Mouse (Mus musculus): ENCODE measurements at regions not wholly inside any gene's neighbourhood (a gene's known extent, or its start where the extent isn't known, plus 50 kb on each side); places are given as distances from the start of the nearest gene placed in this dataset.

GRCm38 (mm10) chr8:77774551-77775335 is 50.5 kb upstream of the Ednra start:
- H3K9ac ChIP-seq (ENCODE audit: low read depth, poor library complexity, severe bottlenecking) = no peak overlapping the region
- H3K4me3 ChIP-seq (ENCODE audit: low read depth, low read length) = no peak overlapping the region
- H3K4me1 ChIP-seq (ENCODE audit: control insufficient read depth, insufficient read depth, low read length) = no peaks in the 10 kb centered on the region
- TF ChIP-seq CTCF (IDR thresholded peaks at IDR 0.05; ENCODE audit: low read depth, low read length) (no peak), EP300 (IDR thresholded peaks at IDR 0.05; ENCODE audit: insufficient read depth, low read depth, low read length) (no peak), POLR2A (IDR thresholded peaks at IDR 0.05; ENCODE audit: insufficient read depth, low read length) (no peak)
- H3K9me3 ChIP-seq (replicated peaks; ENCODE audit: control insufficient read depth, insufficient read depth, low read length, poor library complexity, severe bottlenecking) = no peaks in the 10 kb centered on the region
- peaks cover 1% of the 10 kb centered on the region; the same call in 1 of the 2 replicates for H3K27me3 ChIP-seq (ENCODE audit: control insufficient read depth, insufficient read depth, low read length, poor library complexity, severe bottlenecking)
- no peaks in the 10 kb centered on the region for H3K36me3 ChIP-seq (ENCODE audit: control insufficient read depth, insufficient read depth, low read length, poor library complexity, severe bottlenecking)
- no peak overlapping the region for H3K27ac ChIP-seq (ENCODE audit: insufficient read depth, low read length)

- H3K4me1 ChIP-seq (ENCODE audit: control insufficient read depth, insufficient read depth, low read length) = no peaks in the 10 kb centered on the region
- no peak overlapping the region for H3K9ac ChIP-seq (ENCODE audit: low read depth, poor library complexity, severe bottlenecking)
- H3K36me3 ChIP-seq (ENCODE audit: control insufficient read depth, insufficient read depth, low read length, poor library complexity, severe bottlenecking) = no peaks in the 10 kb centered on the region
- TF ChIP-seq CTCF (IDR thresholded peaks at IDR 0.05; ENCODE audit: low read depth, low read length) = no peak
- no peak for TF ChIP-seq EP300 (IDR thresholded peaks at IDR 0.05; ENCODE audit: insufficient read depth, low read depth, low read length)
- no peak for TF ChIP-seq POLR2A (IDR thresholded peaks at IDR 0.05; ENCODE audit: insufficient read depth, low read length)
- no peaks in the 10 kb centered on the region for H3K9me3 ChIP-seq (replicated peaks; ENCODE audit: control insufficient read depth, insufficient read depth, low read length, poor library complexity, severe bottlenecking)
- peaks cover 1% of the 10 kb centered on the region; the same call in 1 of the 2 replicates for H3K27me3 ChIP-seq (ENCODE audit: control insufficient read depth, insufficient read depth, low read length, poor library complexity, severe bottlenecking)
- no peak overlapping the region for H3K27ac ChIP-seq (ENCODE audit: insufficient read depth, low read length)
- no peak overlapping the region for H3K4me3 ChIP-seq (ENCODE audit: low read depth, low read length)
Measured at GRCm38 (mm10) chr8:77775526-77775925, 51.3 kb upstream of the Ednra start.

GRCm38 (mm10) chr8:77777597-77777996 is 53.3 kb upstream of the Ednra start:
- no peaks in the 10 kb centered on the region for H3K9me3 ChIP-seq (replicated peaks; ENCODE audit: control insufficient read depth, insufficient read depth, low read length, poor library complexity, severe bottlenecking)
- H3K9ac ChIP-seq (ENCODE audit: low read depth, poor library complexity, severe bottlenecking) = no peak overlapping the region
- TF ChIP-seq CTCF (IDR thresholded peaks at IDR 0.05; ENCODE audit: low read depth, low read length) (no peak), POLR2A (IDR thresholded peaks at IDR 0.05; ENCODE audit: insufficient read depth, low read length) (no peak), EP300 (IDR thresholded peaks at IDR 0.05; ENCODE audit: insufficient read depth, low read depth, low read length) (no peak)
- no peak overlapping the region for H3K27ac ChIP-seq (ENCODE audit: insufficient read depth, low read length)
- no peaks in the 10 kb centered on the region for H3K4me1 ChIP-seq (ENCODE audit: control insufficient read depth, insufficient read depth, low read length)
- H3K27me3 ChIP-seq (ENCODE audit: control insufficient read depth, insufficient read depth, low read length, poor library complexity, severe bottlenecking) = peaks cover 1% of the 10 kb centered on the region; the same call in 1 of the 2 replicates
- no peak overlapping the region for H3K4me3 ChIP-seq (ENCODE audit: low read depth, low read length)
- no peaks in the 10 kb centered on the region for H3K36me3 ChIP-seq (ENCODE audit: control insufficient read depth, insufficient read depth, low read length, poor library complexity, severe bottlenecking)

GRCm38 (mm10) chr8:77785676-77786255 is 61.5 kb upstream of the Ednra start:
- H3K4me3 ChIP-seq (ENCODE audit: low read depth, low read length) = no peak overlapping the region
- no peak overlapping the region for H3K9ac ChIP-seq (ENCODE audit: low read depth, poor library complexity, severe bottlenecking)
- no peaks in the 10 kb centered on the region for H3K4me1 ChIP-seq (ENCODE audit: control insufficient read depth, insufficient read depth, low read length)
- H3K27ac ChIP-seq (ENCODE audit: insufficient read depth, low read length) = no peak overlapping the region
- no peaks in the 10 kb centered on the region for H3K9me3 ChIP-seq (replicated peaks; ENCODE audit: control insufficient read depth, insufficient read depth, low read length, poor library complexity, severe bottlenecking)
- no peaks in the 10 kb centered on the region; the same call in 1 of the 2 replicates for H3K27me3 ChIP-seq (ENCODE audit: control insufficient read depth, insufficient read depth, low read length, poor library complexity, severe bottlenecking)
- TF ChIP-seq CTCF (IDR thresholded peaks at IDR 0.05; ENCODE audit: low read depth, low read length) (no peak), EP300 (IDR thresholded peaks at IDR 0.05; ENCODE audit: insufficient read depth, low read depth, low read length) (no peak), POLR2A (IDR thresholded peaks at IDR 0.05; ENCODE audit: insufficient read depth, low read length) (no peak)
- no peaks in the 10 kb centered on the region for H3K36me3 ChIP-seq (ENCODE audit: control insufficient read depth, insufficient read depth, low read length, poor library complexity, severe bottlenecking)

- Histone ChIP-seq H3K4me3 (ENCODE audit: low read depth, low read length) (no peak overlapping the region), H3K9ac (ENCODE audit: low read depth, poor library complexity, severe bottlenecking) (no peak overlapping the region), H3K36me3 (ENCODE audit: control insufficient read depth, insufficient read depth, low read length, poor library complexity, severe bottlenecking) (no peaks in the 10 kb centered on the region), H3K27ac (ENCODE audit: insufficient read depth, low read length) (no peak overlapping the region), H3K9me3 (replicated peaks; ENCODE audit: control insufficient read depth, insufficient read depth, low read length, poor library complexity, severe bottlenecking) (no peaks in the 10 kb centered on the region; the same call in 1 of the 2 replicates), H3K27me3 (ENCODE audit: control insufficient read depth, insufficient read depth, low read length, poor library complexity, severe bottlenecking) (no peaks in the 10 kb centered on the region), H3K4me1 (ENCODE audit: control insufficient read depth, insufficient read depth, low read length) (no peaks in the 10 kb centered on the region)
- no peak for TF ChIP-seq CTCF (IDR thresholded peaks at IDR 0.05; ENCODE audit: low read depth, low read length)
- no peak for TF ChIP-seq EP300 (IDR thresholded peaks at IDR 0.05; ENCODE audit: insufficient read depth, low read depth, low read length)
- no peak for TF ChIP-seq POLR2A (IDR thresholded peaks at IDR 0.05; ENCODE audit: insufficient read depth, low read length)
Measured at GRCm38 (mm10) chr8:77794911-77795310, 70.6 kb upstream of the Ednra start.

All from ES-Bruce4 (cell line).